Mouse (Mus musculus): ENCODE results near the gene Ifna2. TPM values are rescaled to one million over a fixed set of nuclear protein-coding genes. Genes with fewer than 3 reads are reported as not detected.

Ifna2 gene
- not detected in 2 replicates for polyA plus RNA-seq (2015; fragmentation: Nextera tagmentation; extraction: Ambion mirVana)

- Histone ChIP-seq H3K36me3 (replicated peaks) (no peaks in the 10 kb centered on the region), H3K9ac (no peak within 1 kb of the TSS), H3K9me3 (replicated peaks) (no peaks in the 10 kb centered on the region), H3K4me1 (replicated peaks) (no peaks in the 10 kb centered on the region), H3K4me2 (no peak within 1 kb of the TSS), H3K27ac (replicated peaks) (no peak within 1 kb of the TSS), H3K27me3 (no peaks in the 10 kb centered on the region), H3K4me3 (replicated peaks) (no peak within 1 kb of the TSS)
- no peak for ATAC-seq (ENCODE audit: insufficient read depth)
- WGBS (ENCODE audit: insufficient replicate concordance): 76% methylated on average over 1 of the region's 1 CpGs
Measured at GRCm38 (mm10) chr4:88683812-88684211, at the start of gene Ifna2. TSS of gene Ifna2 (minus strand) at chr4:88683912.

GRCm38 (mm10) chr4:88727324-88727723 lies 43.6 kb upstream of the Ifna2 start:
- H3K4me3 ChIP-seq (replicated peaks): no peak overlapping the region
- no peaks in the 10 kb centered on the region for H3K9me3 ChIP-seq (replicated peaks)
- WGBS (ENCODE audit: insufficient replicate concordance): 0% methylated on average over 1 of the region's 1 CpGs
- 0 out of 2 replicates have a peak, but pooled peaks cover 2% of the 10 kb centered on the region for H3K27me3 ChIP-seq
- peaks cover 5% of the 10 kb centered on the region; the same call in 1 of the 2 replicates for H3K4me1 ChIP-seq (replicated peaks)
- H3K36me3 ChIP-seq (replicated peaks): no peaks in the 10 kb centered on the region
- H3K4me2 ChIP-seq: no peak overlapping the region
- H3K27ac ChIP-seq (replicated peaks): no peak overlapping the region
- no peak for ATAC-seq (ENCODE audit: insufficient read depth)
- H3K9ac ChIP-seq: no peak overlapping the region

- ATAC-seq (ENCODE audit: insufficient read depth): no peak
- no peak overlapping the region for H3K27ac ChIP-seq (replicated peaks)
- H3K4me3 ChIP-seq (replicated peaks): no peak overlapping the region
- no peak overlapping the region for H3K9ac ChIP-seq
- WGBS (ENCODE audit: insufficient replicate concordance): 16% methylated on average over 6 of the region's 6 CpGs
- H3K36me3 ChIP-seq (replicated peaks): no peaks in the 10 kb centered on the region
- peaks cover 5% of the 10 kb centered on the region; the same call in 1 of the 2 replicates for H3K4me1 ChIP-seq (replicated peaks)
- no peaks in the 10 kb centered on the region for H3K9me3 ChIP-seq (replicated peaks)
- 0 out of 2 replicates have a peak, but pooled peaks cover 2% of the 10 kb centered on the region for H3K27me3 ChIP-seq
- no peak overlapping the region; the same call in 1 of the 2 replicates for H3K4me2 ChIP-seq
Measured at GRCm38 (mm10) chr4:88726727-88727126, 43.0 kb upstream of the Ifna2 start.

- ATAC-seq (ENCODE audit: insufficient read depth): no peak
- no peaks in the 10 kb centered on the region for H3K9me3 ChIP-seq (replicated peaks)
- H3K4me2 ChIP-seq: no peak overlapping the region
- H3K9ac ChIP-seq: no peak overlapping the region
- H3K27ac ChIP-seq (replicated peaks): no peak overlapping the region
- peaks cover 13% of the 10 kb centered on the region for H3K36me3 ChIP-seq (replicated peaks)
- H3K4me1 ChIP-seq (replicated peaks): peaks cover 29% of the 10 kb centered on the region
- 0 out of 2 replicates have a peak, but pooled peaks cover 2% of the 10 kb centered on the region for H3K27me3 ChIP-seq
- no peak overlapping the region for H3K4me3 ChIP-seq (replicated peaks)
- WGBS (ENCODE audit: insufficient replicate concordance): 56% methylated on average over 8 of the region's 8 CpGs
Measured at GRCm38 (mm10) chr4:88723497-88724090, 39.9 kb upstream of the Ifna2 start.

- Histone ChIP-seq H3K4me3 (replicated peaks) (peak within 1 kb of the TSS; percentile 92), H3K9me3 (replicated peaks) (no peaks in the 10 kb centered on the region), H3K27ac (replicated peaks) (peak within 1 kb of the TSS; percentile 93), H3K4me1 (replicated peaks) (peaks cover 33% of the 10 kb centered on the region), H3K27me3 (no peaks in the 10 kb centered on the region), H3K4me2 (peak within 1 kb of the TSS; percentile 82), H3K9ac (peak within 1 kb of the TSS; percentile 92), H3K36me3 (replicated peaks) (peaks cover 17% of the 10 kb centered on the region)
- peak; percentile 96 for ATAC-seq (ENCODE audit: insufficient read depth)
- under 1% methylated on average over 82 of the region's 82 CpGs for WGBS (ENCODE audit: insufficient replicate concordance)
Measured at GRCm38 (mm10) chr4:88721791-88722721, 38.3 kb upstream of the Ifna2 start, which contains the start of the genes Gm26566 and Klhl9. TSS of gene Gm26566 (plus strand) at chr4:88721805. TSS of gene Klhl9 (minus strand) at chr4:88722465.

- Histone ChIP-seq H3K9ac (no peak overlapping the region), H3K4me3 (replicated peaks) (peak overlapping the region; percentile 7), H3K27ac (replicated peaks) (no peak overlapping the region), H3K9me3 (replicated peaks) (no peaks in the 10 kb centered on the region), H3K4me2 (peak overlapping the region; percentile 52), H3K27me3 (no peaks in the 10 kb centered on the region), H3K4me1 (replicated peaks) (peaks cover 29% of the 10 kb centered on the region), H3K36me3 (replicated peaks) (peaks cover 32% of the 10 kb centered on the region)
- no peak for ATAC-seq (ENCODE audit: insufficient read depth)
- WGBS (ENCODE audit: insufficient replicate concordance): 51% methylated on average over 1 of the region's 1 CpGs
Measured at GRCm38 (mm10) chr4:88718715-88719114, 35.0 kb upstream of the Ifna2 start.

GRCm38 (mm10) chr4:88715059-88715458 lies 31.3 kb upstream of the Ifna2 start:
- no peaks in the 10 kb centered on the region for H3K9me3 ChIP-seq (replicated peaks)
- no peak overlapping the region for H3K4me2 ChIP-seq
- H3K4me3 ChIP-seq (replicated peaks): no peak overlapping the region
- H3K9ac ChIP-seq: no peak overlapping the region
- no peak for ATAC-seq (ENCODE audit: insufficient read depth)
- peaks cover 12% of the 10 kb centered on the region for H3K4me1 ChIP-seq (replicated peaks)
- H3K36me3 ChIP-seq (replicated peaks): peaks cover 24% of the 10 kb centered on the region
- H3K27ac ChIP-seq (replicated peaks): no peak overlapping the region
- H3K27me3 ChIP-seq: no peaks in the 10 kb centered on the region

- no peak for ATAC-seq (ENCODE audit: insufficient read depth)
Measured at GRCm38 (mm10) chr4:88714281-88714680, 30.6 kb upstream of the Ifna2 start.

GRCm38 (mm10) chr4:88707128-88707826 lies 23.6 kb upstream of the Ifna2 start:
- Histone ChIP-seq H3K9ac (no peak overlapping the region), H3K36me3 (replicated peaks) (no peaks in the 10 kb centered on the region), H3K4me3 (replicated peaks) (no peak overlapping the region), H3K4me2 (no peak overlapping the region), H3K9me3 (replicated peaks) (no peaks in the 10 kb centered on the region), H3K27me3 (no peaks in the 10 kb centered on the region), H3K4me1 (replicated peaks) (no peaks in the 10 kb centered on the region), H3K27ac (replicated peaks) (no peak overlapping the region)
- WGBS (ENCODE audit: insufficient replicate concordance): 86% methylated on average over 1 of the region's 1 CpGs
- ATAC-seq (ENCODE audit: insufficient read depth): no peak

More at GRCm38 (mm10) chr4:88714281-88714680, 30.6 kb upstream of the Ifna2 start:
- Histone ChIP-seq H3K9ac (no peak overlapping the region), H3K4me2 (no peak overlapping the region), H3K9me3 (replicated peaks) (no peaks in the 10 kb centered on the region), H3K27ac (replicated peaks) (no peak overlapping the region), H3K36me3 (replicated peaks) (peaks cover 23% of the 10 kb centered on the region; the same call in 1 of the 2 replicates), H3K4me1 (replicated peaks) (peaks cover 10% of the 10 kb centered on the region), H3K4me3 (replicated peaks) (no peak overlapping the region), H3K27me3 (no peaks in the 10 kb centered on the region)
- 39% methylated on average over 1 of the region's 1 CpGs for WGBS (ENCODE audit: insufficient replicate concordance)

GRCm38 (mm10) chr4:88705924-88706323 lies 22.2 kb upstream of the Ifna2 start:
- Histone ChIP-seq H3K4me3 (replicated peaks) (no peak overlapping the region), H3K27ac (replicated peaks) (no peak overlapping the region), H3K4me1 (replicated peaks) (no peaks in the 10 kb centered on the region), H3K27me3 (no peaks in the 10 kb centered on the region), H3K9me3 (replicated peaks) (no peaks in the 10 kb centered on the region), H3K36me3 (replicated peaks) (no peaks in the 10 kb centered on the region), H3K9ac (no peak overlapping the region), H3K4me2 (no peak overlapping the region)
- ATAC-seq (ENCODE audit: insufficient read depth): no peak
- 5% methylated on average over 3 of the region's 3 CpGs for WGBS (ENCODE audit: insufficient replicate concordance)

GRCm38 (mm10) chr4:88699301-88699700 lies 15.6 kb upstream of the Ifna2 start:
- no peak for ATAC-seq (ENCODE audit: insufficient read depth)
- H3K9me3 ChIP-seq (replicated peaks): no peaks in the 10 kb centered on the region
- H3K27me3 ChIP-seq: no peaks in the 10 kb centered on the region; the same call in 1 of the 2 replicates
- H3K9ac ChIP-seq: no peak overlapping the region
- H3K4me1 ChIP-seq (replicated peaks): no peaks in the 10 kb centered on the region
- 65% methylated on average over 1 of the region's 1 CpGs for WGBS (ENCODE audit: insufficient replicate concordance)
- H3K4me2 ChIP-seq: no peak overlapping the region
- no peak overlapping the region for H3K27ac ChIP-seq (replicated peaks)
- no peak overlapping the region for H3K4me3 ChIP-seq (replicated peaks)
- H3K36me3 ChIP-seq (replicated peaks): no peaks in the 10 kb centered on the region

Measured in liver, embryonic 15.5 days (tissue).